Mouse (Mus musculus) heart, postnatal 10 days (tissue): ENCODE data around the gene Gm4631. TPM values are rescaled to one million over a fixed set of nuclear protein-coding genes. Genes with fewer than 3 reads are reported as not detected.
"Not testable (repeated sequence)": the region's sequence is repeated elsewhere in the genome, so short reads cannot be mapped to it uniquely, and the experiment has no call there.

Source experiments
- DNase-seq, 2 experiments: peaks; one replicate each; pipeline ENCODE4 v3.0.0; 2021
- intact Hi-C: fragments of 180-260 bp; cut with DNase I; formaldehyde crosslinking; loops from one replicate; pipeline ENCODE4 v1.15.1; 2025
- total RNA-seq, 2 experiments: library from RNA; stranded (reverse); gene quantifications; 2 replicates each; pipeline ENCODE4 v1.2.3; 2021

The Gm4631 gene
- total RNA-seq, result 10 to 100 TPM; 21.2 to 23.7 TPM

GRCm38 (mm10) chr2:175338097-175338496 is at the start of gene Gm4631:
Gm4631 (minus strand) TSS chr2:175338197.
- intact Hi-C loops, DNase-seq: not testable (repeated sequence)

- DNase-seq, intact Hi-C loops: not testable (repeated sequence)
These were observed 34.1 kb upstream of the Gm4631 start, which contains the start of gene Zfp968 for GRCm38 (mm10) chr2:175372136-175372535. Zfp968 (plus strand) TSS chr2:175372436.

- intact Hi-C loops, DNase-seq: not testable (repeated sequence)
These were observed 63.2 kb downstream of the Gm4631 start, which contains the start of gene Gm14440 for GRCm38 (mm10) chr2:175274825-175275224. Gm14440 (plus strand) TSS chr2:175275125.

Other genes starting within 250 kb of the Gm4631 start
- gene Gm14399, start 196.2 kb downstream of the Gm4631 start, total RNA-seq, result 1 to 10 TPM; 7.1 to 9.0 TPM
- gene Gm14443, start 162.3 kb downstream of the Gm4631 start, total RNA-seq, result under 1 TPM; 0.50 to 0.62 TPM
- gene Gm14391, start 131.3 kb downstream of the Gm4631 start, total RNA-seq, result 10 to 100 TPM; 40.8 to 56.5 TPM
- gene Gm14440, start 63.1 kb downstream of the Gm4631 start, total RNA-seq, result 1 to 10 TPM; 5.0 to 8.5 TPM
- gene Zfp968, start 34.2 kb upstream of the Gm4631 start, total RNA-seq, result 10 to 100 TPM; 10.6 to 17.4 TPM
- 1 to 10 TPM; 2.6 to 3.0 TPM for gene Gm4724, start 97.6 kb upstream of the Gm4631 start, total RNA-seq
- gene Zfp965, start 131.8 kb upstream of the Gm4631 start, total RNA-seq, result 1 to 10 TPM; 3.8 to 4.3 TPM